Comparison of ENCODE assay signal across 13 mouse cellular contexts in the genomic region with DNA sequence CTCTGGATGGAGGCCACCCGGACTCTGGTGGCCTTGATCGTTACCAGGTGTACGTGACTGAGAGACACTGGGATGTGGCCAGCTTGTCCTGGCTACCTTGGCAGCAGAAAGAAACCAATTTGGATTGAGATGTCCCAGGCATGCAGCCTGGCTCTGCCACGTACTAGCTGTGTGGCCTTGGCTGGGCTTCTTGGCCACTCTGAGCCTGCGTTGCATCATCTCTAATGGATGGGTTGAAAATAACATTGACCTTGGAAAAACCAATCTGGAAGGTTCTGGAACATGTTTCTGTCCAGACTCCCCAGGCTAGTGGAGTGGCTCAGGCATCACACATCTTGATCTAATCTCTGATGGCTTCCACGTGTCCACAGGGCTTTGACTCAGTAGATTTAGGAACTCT.
DNase-seq lines count a peak whose midpoint lies in the region.
"Had no signal": no experiment of that assay in that cellular context is flagged by ENCODE, and none has a peak within 500 bp of the region (broad histone marks: within the 10 kb centered on the region; RNA-seq: fewer than 3 reads in every experiment).

No protein-coding gene starts in this region.

- peak; percentile 62 for DNase-seq in adrenal gland, adult 8-10 months
- DNase-seq in adrenal gland, postnatal 25 days, result no peak
- DNase-seq in heart, adult 11 months, result peak; percentile 87
- no peak for DNase-seq in heart, postnatal 4 days
- peak; percentile 39 for DNase-seq in adrenal gland, postnatal 14 days
- peak; percentile 61 to 74 for DNase-seq in adrenal gland, postnatal 36 days
- no peak for DNase-seq in right cerebral cortex, postnatal 14 days
- DNase-seq: cerebellum, adult 18-20 months; cerebellum, adult 9-10 months; heart, adult 18-20 months; heart, postnatal 10 days; heart, postnatal 36 days; kidney, adult 18-20 months had no signal

Comparison
In these comparisons a context has a peak if more than half of its experiments do, and no peak if none do; other contexts are left out.
1. DNase-seq: peak in adrenal gland, adult 8-10 months (single experiment), heart, adult 11 months (single experiment), adrenal gland, postnatal 14 days (single experiment) and adrenal gland, postnatal 36 days (2 of 2); none in adrenal gland, postnatal 25 days (single experiment), heart, postnatal 4 days (single experiment) and right cerebral cortex, postnatal 14 days (single experiment).